Mouse (Mus musculus) myocyte (in vitro differentiated cells): ENCODE results near the gene Sgo1. TPM values are rescaled to one million over a fixed set of nuclear protein-coding genes. Genes with fewer than 3 reads are reported as not detected.
"Not testable (repeated sequence)": the region's sequence is repeated elsewhere in the genome, so short reads cannot be mapped to it uniquely, and the experiment has no call there.

Experiments
- H3K27me3 ChIP-seq: one replicate; pipeline ENCODE4 v1.6.1; 2011; ENCODE audit not compliant: control insufficient read depth, insufficient read depth, insufficient read length
- H3K36me3 ChIP-seq: one replicate; pipeline ENCODE4 v1.6.1; 2011; ENCODE audit not compliant: control insufficient read depth, insufficient read depth
- H3K4me2 ChIP-seq: one replicate; pipeline ENCODE4 v1.6.1; 2011; ENCODE audit warnings: low read depth, control low read depth
- H3K4me3 ChIP-seq: one replicate; pipeline ENCODE4 v1.5.1; 2011; ENCODE audit warnings: mild to moderate bottlenecking, control low read depth, moderate library complexity
- H3K79me2 ChIP-seq: one replicate; pipeline ENCODE4 v1.6.1; 2011; ENCODE audit not compliant: control insufficient read depth, insufficient read depth
- H3ac ChIP-seq: one replicate; pipeline ENCODE4 v1.6.1; 2011; ENCODE audit not compliant: control insufficient read depth, insufficient read length
- CEBPB ChIP-seq: IDR thresholded peaks from 2 replicates; pipeline ENCODE4 v1.6.1; 2011; ENCODE audit warnings: mild to moderate bottlenecking, moderate library complexity; ENCODE audit not compliant: poor library complexity, insufficient read depth, severe bottlenecking
- E2F4 ChIP-seq: IDR thresholded peaks from one replicate; pipeline ENCODE4 v1.6.1; 2011; ENCODE audit warnings: mild to moderate bottlenecking, control low read depth, moderate library complexity; ENCODE audit not compliant: insufficient read depth
- MAX ChIP-seq: IDR thresholded peaks from one replicate; pipeline ENCODE4 v1.6.1; 2011; ENCODE audit warnings: low read depth, mild to moderate bottlenecking, control low read depth
- MYOD1 ChIP-seq, 3 experiments: IDR thresholded peaks; one replicate each; pipeline ENCODE4 v1.6.1; 2011; ENCODE audit warnings: control low read depth in 2 of 3, low read depth in 2 of 3, mild to moderate bottlenecking in 2 of 3, moderate library complexity in 1 of 3; ENCODE audit not compliant: insufficient read length in 2 of 3, control insufficient read depth in 1 of 3
- MYOG ChIP-seq, 3 experiments: IDR thresholded peaks; one replicate each; pipeline ENCODE4 v1.6.1; 2011; ENCODE audit warnings: control low read depth in 2 of 3, low read depth in 2 of 3, mild to moderate bottlenecking in 2 of 3; ENCODE audit not compliant: insufficient read length in 2 of 3, control insufficient read depth in 1 of 3, insufficient read depth in 1 of 3
- POLR2A ChIP-seq: IDR thresholded peaks from one replicate; pipeline ENCODE4 v1.6.1; 2011; ENCODE audit warnings: low read depth, mild to moderate bottlenecking, control low read depth, moderate library complexity; ENCODE audit not compliant: insufficient read length
- POLR2AphosphoS2 ChIP-seq: IDR thresholded peaks from one replicate; pipeline ENCODE4 v1.6.1; 2011; ENCODE audit warnings: low read depth, control low read depth; ENCODE audit not compliant: insufficient read length
- REST ChIP-seq: IDR thresholded peaks from one replicate; pipeline ENCODE4 v1.6.1; 2011; ENCODE audit warnings: mild to moderate bottlenecking, control low read depth, moderate library complexity; ENCODE audit not compliant: insufficient read depth, insufficient read length
- SRF ChIP-seq: IDR thresholded peaks from one replicate; pipeline ENCODE4 v1.6.1; 2011; ENCODE audit warnings: low read depth; ENCODE audit not compliant: control insufficient read depth, insufficient read length
- TCF12 ChIP-seq: IDR thresholded peaks from one replicate; pipeline ENCODE4 v1.6.1; 2011; ENCODE audit warnings: mild to moderate bottlenecking, control low read depth; ENCODE audit not compliant: poor library complexity, insufficient read depth, severe bottlenecking
- TCF3 ChIP-seq: IDR thresholded peaks from one replicate; pipeline ENCODE4 v1.6.1; 2011; ENCODE audit warnings: low read depth, control low read depth; ENCODE audit not compliant: insufficient read length
- USF1 ChIP-seq: IDR thresholded peaks from one replicate; pipeline ENCODE4 v1.6.1; 2011; ENCODE audit warnings: low read depth, mild to moderate bottlenecking, control low read depth, moderate library complexity
- polyA plus RNA-seq: library from polyadenylated mRNA; unstranded; fragments of >200 nt; fragmentation: generic; extraction: Trizol; gene quantifications from one replicate; pipeline ENCODE4 v1.2.1, GENCODE M21; 2012; ENCODE audit warnings: missing spikeins

The Sgo1 gene
- 3.1 TPM for polyA plus RNA-seq

DNA sequence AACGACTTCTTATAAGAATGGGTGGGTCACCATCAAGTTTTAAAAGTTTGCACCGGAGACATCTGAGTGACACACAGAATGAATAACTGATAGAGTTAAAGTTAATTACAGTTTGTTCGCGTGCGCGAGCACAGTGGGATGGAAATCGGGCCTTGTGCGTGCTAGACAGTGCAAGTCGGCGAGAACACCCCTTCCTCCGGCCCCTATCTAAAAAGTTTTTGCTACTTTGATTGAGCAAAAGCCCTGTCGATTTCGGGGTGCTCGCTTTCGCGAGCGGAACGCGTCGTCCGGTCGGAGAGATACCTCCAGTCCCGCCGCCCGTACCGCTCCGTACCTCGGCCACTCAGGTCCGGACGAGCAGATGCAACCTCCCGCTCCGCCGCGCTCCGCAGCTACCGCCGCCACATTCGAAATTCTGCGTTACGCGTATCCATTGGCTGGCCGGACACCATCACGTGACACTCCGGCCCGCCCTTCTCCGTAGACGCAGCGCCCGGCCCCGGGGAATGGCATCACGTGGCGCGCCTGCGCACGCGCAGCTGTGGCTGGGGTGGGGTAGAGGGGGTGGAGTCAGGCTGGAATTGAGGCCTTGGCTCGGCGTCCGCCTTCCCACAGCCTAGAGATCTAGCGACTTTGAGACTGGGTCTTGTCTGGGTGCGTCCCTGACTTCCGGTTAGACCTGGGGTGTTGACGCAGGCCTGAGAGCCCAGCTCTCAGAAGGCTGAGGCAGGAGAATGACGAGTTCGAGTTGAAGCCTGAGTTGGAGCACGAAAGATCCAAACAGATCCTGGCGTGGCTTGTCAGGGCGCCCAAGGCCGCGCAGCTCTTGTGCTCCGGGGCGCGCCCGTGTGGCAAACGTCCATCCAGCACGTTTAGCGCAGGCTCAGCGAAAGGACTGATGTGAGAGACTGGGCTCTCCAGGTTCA lies at the start of gene Sgo1:
Gene Sgo1, minus strand, starts transcription at position 457 of the 926 bp plus-strand sequence.
- H3ac ChIP-seq, result peak within 1 kb of the TSS; percentile 15
- peaks cover 32% of the 10 kb centered on the region for H3K79me2 ChIP-seq
- no peaks in the 10 kb centered on the region for H3K27me3 ChIP-seq
- H3K36me3 ChIP-seq, result no peaks in the 10 kb centered on the region
- peak within 1 kb of the TSS; percentile 64 for H3K4me3 ChIP-seq
- TF ChIP-seq CEBPB (no peak), MAX (no peak), USF1 (peak; percentile 99), E2F4 (peak; percentile 95), MYOD1 (IDR thresholded peaks at IDR 0.05; ENCODE audit: control insufficient read depth in 1 of 3, insufficient read length in 2 of 3, low read depth in 2 of 3) (peak in 1 of 3 experiments; percentile 15), SRF (peak; percentile 67), TCF3 (no peak), POLR2AphosphoS2 (peak; percentile 79), TCF12 (no peak), MYOG (IDR thresholded peaks at IDR 0.05; ENCODE audit: control insufficient read depth in 1 of 3, insufficient read depth in 1 of 3, insufficient read length in 2 of 3, low read depth in 2 of 3) (no peak), REST (no peak), POLR2A (peak; percentile 60)
- peak within 1 kb of the TSS; percentile 75 for H3K4me2 ChIP-seq

DNA sequence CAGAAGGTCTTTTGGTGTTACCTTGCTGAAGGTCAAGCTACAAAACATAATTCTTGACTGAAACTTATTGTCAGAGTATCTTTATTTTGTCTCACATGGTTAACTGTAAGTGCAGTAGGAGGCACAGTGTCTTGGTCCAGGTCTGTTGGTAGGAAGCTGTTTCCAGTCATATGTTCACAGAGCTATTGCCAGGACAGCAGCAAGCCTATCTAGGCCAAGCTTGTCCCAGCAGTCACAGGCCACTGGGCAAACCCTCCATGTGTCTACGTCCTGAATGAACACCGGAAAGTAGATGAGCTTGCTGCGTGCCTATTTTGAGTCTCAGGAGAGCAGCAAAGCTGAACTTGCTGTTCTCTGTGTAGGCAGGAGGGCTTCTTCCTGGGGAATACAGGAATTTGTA lies 29.8 kb upstream of the Sgo1 start:
- H3K4me3 ChIP-seq, H3ac ChIP-seq, H3K4me2 ChIP-seq, H3K27me3 ChIP-seq, H3K79me2 ChIP-seq, H3K36me3 ChIP-seq: not testable (repeated sequence)

DNA sequence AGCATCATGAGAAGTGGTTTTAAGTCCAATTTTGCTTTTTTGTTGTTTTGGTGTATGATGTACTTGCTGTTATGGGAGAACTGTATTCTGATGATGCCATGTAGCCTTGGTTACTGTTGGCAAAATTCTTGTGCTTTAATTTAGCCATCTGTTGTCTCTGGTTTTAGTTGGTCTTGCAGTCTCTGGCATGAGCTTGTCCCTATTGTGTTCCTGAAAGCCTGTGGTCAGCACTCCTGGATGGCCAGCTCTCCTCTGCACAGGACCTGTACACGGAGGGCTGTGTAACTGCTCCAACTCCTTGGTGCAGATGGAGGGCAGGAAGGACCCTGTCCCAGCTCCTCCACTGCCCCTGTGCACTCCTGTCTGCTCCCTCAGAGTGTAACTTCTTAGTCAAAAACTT lies 29.3 kb upstream of the Sgo1 start:
- H3K36me3 ChIP-seq, result no peaks in the 10 kb centered on the region
- no peaks in the 10 kb centered on the region for H3K79me2 ChIP-seq
- TF ChIP-seq POLR2AphosphoS2, result no peak
- no peak for TF ChIP-seq TCF12
- no peak for TF ChIP-seq MYOG (IDR thresholded peaks at IDR 0.05; ENCODE audit: control insufficient read depth in 1 of 3, insufficient read depth in 1 of 3, insufficient read length in 2 of 3, low read depth in 2 of 3)
- no peak for TF ChIP-seq SRF
- no peak for TF ChIP-seq TCF3
- no peak for TF ChIP-seq REST
- no peak for TF ChIP-seq E2F4
- TF ChIP-seq CEBPB, result no peak
- no peak for TF ChIP-seq POLR2A
- no peak for TF ChIP-seq MYOD1 (IDR thresholded peaks at IDR 0.05; ENCODE audit: control insufficient read depth in 1 of 3, insufficient read length in 2 of 3, low read depth in 2 of 3)
- TF ChIP-seq USF1, result no peak
- TF ChIP-seq MAX, result no peak
- H3ac ChIP-seq, result no peak overlapping the region
- H3K27me3 ChIP-seq, result no peaks in the 10 kb centered on the region
- H3K4me3 ChIP-seq, result no peak overlapping the region
- H3K4me2 ChIP-seq, result no peak overlapping the region

DNA sequence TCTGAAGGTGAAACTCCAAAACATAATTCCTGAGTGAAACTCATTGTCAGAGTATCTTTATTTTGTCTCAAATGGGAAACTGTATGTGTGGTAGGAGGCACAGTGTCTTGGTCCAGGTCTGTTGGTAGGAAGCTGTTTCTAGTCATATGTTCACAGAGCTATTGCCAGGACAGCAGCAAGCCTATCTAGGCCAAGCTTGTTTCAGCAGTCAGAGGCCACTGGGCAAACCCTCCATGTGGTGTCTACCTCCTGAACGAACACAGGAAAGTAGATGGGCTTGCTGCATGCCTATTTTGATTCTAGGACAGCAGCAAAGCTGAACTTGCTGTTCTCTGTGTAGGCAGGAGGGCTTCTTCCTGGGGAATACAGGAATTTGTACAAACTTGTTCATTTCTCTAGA lies 26.0 kb upstream of the Sgo1 start:
- not testable (repeated sequence) for H3K4me2 ChIP-seq, H3K36me3 ChIP-seq, H3K4me3 ChIP-seq, H3K79me2 ChIP-seq, H3K27me3 ChIP-seq, H3ac ChIP-seq

DNA sequence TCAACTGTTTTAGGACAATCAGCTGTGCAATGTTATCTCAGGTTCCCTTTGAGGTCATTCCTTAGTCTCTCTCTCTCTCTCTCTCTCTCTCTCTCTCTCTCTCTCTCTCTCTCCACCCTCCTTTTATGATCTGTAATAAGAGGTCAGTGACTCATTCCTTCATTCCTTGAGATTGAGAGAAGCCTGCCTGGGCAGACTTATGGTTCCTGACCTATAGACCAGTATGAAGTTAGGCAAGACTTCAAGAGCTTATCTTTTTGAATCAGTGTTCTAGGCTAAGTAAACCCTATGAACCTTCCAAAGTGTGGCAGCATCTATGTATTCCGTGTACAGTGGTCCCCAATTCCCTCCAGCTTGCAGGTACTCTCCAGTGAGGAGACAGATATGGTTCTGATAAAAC lies 25.3 kb upstream of the Sgo1 start:
- no peak overlapping the region for H3K4me2 ChIP-seq
- TF ChIP-seq REST, result no peak
- TF ChIP-seq MAX, result no peak
- no peak for TF ChIP-seq E2F4
- TF ChIP-seq USF1, result no peak
- TF ChIP-seq TCF12, result no peak
- TF ChIP-seq POLR2AphosphoS2, result no peak
- no peak for TF ChIP-seq TCF3
- no peak for TF ChIP-seq MYOD1 (IDR thresholded peaks at IDR 0.05; ENCODE audit: control insufficient read depth in 1 of 3, insufficient read length in 2 of 3, low read depth in 2 of 3)
- no peak for TF ChIP-seq CEBPB
- TF ChIP-seq MYOG (IDR thresholded peaks at IDR 0.05; ENCODE audit: control insufficient read depth in 1 of 3, insufficient read depth in 1 of 3, insufficient read length in 2 of 3, low read depth in 2 of 3), result no peak
- TF ChIP-seq POLR2A, result no peak
- no peaks in the 10 kb centered on the region for H3K36me3 ChIP-seq
- H3ac ChIP-seq, result no peak overlapping the region
- no peaks in the 10 kb centered on the region for H3K27me3 ChIP-seq
- H3K79me2 ChIP-seq, result no peaks in the 10 kb centered on the region
- H3K4me3 ChIP-seq, result no peak overlapping the region

DNA sequence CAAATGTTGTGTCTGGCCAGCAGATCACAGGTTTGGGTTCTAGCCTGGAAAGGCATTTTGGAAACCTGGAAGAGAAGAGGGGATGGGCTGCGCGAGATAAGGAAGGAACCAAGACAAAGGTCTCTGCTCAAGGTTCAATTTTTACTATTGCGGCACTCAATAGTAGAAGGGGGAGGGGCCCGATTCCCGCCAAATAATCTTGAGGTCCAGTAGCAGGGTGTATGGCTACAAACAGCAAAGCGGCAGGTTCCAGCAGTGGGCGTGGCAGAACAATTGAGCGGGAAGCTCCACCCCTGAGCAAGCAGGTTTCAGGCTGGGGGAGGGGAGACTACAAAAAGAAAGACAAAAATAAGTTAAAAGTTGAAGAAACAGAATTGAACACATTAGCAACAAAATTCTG lies 8.4 kb upstream of the Sgo1 start:
- H3K27me3 ChIP-seq, H3K4me3 ChIP-seq, H3K79me2 ChIP-seq, H3K36me3 ChIP-seq, H3K4me2 ChIP-seq, H3ac ChIP-seq: not testable (repeated sequence)
